Mouse (Mus musculus) T-cell, adult 2 months (primary cell): ENCODE results near the gene Syt16.

ENCODE experiments used
- DNase-seq: peaks from one replicate; pipeline ENCODE4 v3.0.0; 2022; ENCODE audit warnings: low spot score

The Syt16 gene

DNA sequence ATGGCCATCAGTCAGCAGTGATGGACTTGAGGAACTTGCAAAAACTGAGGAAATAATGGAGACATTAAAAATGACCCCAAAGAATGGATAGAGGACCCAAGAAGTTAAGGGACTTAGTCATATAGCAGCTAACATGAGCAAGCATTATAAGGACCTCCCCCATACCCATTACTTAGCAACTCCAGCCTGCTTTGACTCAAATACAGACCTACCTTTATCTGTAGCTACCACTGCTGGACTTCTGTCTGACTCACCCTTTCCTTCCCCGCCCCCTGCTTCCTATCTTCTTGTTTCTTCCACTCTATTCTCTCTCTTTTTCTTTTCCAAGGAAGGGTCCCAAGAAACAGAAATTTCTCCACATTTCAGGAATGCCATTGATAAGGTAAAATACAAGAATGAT lies 223.2 kb downstream of the Syt16 start:
- no peak for DNase-seq

DNA sequence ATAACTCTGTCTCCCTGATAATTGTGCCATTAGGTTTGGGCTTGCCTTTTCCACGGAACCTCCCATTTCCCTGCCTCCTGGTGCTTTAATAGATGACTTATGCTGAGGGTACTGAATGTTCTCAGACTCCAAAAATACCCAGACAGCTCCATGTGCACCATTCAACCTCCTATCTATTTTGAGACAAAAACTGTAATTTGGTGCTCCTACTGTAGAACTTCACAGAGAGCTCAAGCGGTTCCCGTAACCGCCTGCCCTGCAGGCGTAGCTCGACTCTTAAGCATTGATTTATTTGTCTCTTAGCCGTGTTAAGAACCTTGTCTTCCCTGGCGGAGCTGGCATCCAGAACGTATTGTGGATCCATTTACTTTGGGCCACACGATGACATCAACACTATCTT lies 233.3 kb downstream of the Syt16 start:
- DNase-seq, result no peak

DNA sequence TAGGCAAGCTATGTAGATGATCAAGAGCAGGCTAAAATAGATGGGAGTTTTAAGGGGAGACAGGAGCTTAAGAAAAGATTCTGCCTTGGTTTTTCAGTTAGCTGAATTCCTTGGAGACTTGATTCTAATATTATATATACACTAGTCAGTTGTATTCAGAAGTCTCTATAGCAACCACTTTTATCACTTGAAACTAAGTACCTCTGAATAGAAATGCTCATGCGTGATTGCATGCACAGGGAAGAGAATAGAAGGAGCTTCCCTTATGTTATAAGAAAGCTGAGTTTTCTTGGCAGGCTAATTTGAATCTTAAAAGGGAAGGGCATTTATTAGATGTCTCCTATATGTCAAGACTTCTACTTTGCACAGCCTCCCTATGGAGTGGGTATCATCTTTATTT lies 235.4 kb downstream of the Syt16 start:
- no peak for DNase-seq

DNA sequence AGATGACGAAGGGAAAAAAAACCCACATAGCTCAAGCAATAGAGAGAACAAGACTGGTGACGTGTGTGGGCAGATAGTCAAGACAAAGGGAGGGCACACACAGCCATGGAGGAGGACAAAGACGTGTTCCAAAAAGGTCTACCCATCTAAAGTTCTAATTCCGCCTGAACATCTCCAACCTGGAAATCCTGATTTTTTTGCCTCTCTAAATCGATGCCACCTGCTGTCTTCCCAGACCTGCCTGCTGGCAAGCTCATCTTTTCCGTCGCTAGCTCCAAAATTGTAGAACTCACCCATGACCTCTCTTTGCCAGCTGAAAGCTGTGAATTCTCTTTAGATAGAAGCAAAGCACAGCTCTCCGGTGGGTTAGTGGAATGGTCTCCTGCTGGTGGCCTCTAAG lies 238.7 kb downstream of the Syt16 start:
- DNase-seq, result no peak

DNA sequence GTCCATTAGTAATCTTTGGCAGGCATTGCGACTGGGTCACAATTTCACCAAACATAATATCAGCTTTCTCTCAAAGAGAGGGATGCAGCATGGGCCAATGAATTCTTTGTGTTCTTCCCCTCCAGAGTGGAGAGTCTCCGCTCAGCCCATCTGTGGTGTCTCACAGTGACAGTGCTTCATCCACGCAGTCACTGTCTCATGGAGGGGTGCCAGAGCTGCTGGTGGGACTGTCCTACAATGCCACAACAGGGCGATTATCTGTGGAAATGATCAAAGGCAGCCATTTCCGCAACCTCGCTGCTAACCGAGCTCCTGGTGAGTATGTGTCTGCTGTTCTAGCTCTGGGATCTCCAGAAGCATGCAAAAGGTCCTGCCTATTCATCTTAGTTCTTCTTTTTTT lies 240.6 kb downstream of the Syt16 start:
- DNase-seq, result no peak

DNA sequence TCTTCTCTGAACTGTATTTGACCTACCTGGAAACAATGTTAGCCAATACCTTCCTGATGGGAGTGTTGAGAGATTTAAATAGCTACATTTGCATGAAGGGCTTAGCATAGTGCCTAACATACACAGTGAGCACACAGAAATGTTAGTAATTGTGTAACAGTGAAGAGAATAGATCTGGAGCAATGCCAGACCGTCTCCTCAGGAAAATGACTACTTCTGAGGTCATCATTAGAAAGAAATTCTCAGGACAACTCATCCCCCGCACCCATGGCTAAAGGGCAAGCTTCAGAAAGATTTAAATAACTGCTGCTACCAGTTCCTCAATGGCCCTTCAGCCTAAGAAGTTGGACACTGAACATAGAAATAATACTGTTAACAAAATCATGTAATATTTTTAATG lies 241.3 kb downstream of the Syt16 start:
- no peak for DNase-seq

DNA sequence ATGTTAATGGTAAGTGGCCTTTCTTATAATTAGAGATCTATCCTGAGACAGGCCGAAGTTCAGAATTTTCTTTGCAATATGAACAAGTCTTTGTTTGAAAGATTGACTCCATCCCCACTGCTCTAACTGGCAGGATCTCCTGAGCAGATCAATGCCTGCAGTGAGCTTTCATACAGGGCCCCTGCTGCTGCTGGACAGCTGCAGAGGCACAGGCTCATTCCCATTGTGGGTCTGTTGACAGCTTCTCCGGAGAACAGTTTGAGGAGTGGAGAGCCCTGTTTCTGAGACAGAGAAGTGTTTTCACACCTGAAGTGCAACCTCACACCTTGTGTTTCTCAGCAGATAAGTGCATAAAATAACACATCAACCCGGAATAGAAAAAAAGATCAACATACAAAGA lies 267.4 kb downstream of the Syt16 start:
- DNase-seq, result no peak

DNA sequence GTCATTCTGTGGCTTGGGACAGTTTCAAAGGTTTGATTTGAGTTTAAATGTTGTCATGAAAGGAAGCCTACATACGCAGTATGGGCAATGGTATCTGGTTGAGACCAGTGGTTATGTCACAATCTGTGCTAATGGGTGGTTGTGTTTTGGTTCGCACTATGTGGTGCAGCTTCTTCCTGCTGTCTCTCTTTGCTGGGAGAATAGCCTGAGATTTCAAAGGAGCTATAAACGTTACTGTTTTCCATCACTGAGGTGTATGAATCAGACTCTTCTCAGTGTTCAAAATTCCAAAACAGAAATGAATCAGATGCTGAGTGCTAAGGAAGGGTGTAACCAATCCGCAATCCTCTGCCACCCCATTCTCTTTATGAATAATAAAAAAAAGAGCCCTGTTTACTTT lies 269.6 kb downstream of the Syt16 start:
- DNase-seq, result no peak

DNA sequence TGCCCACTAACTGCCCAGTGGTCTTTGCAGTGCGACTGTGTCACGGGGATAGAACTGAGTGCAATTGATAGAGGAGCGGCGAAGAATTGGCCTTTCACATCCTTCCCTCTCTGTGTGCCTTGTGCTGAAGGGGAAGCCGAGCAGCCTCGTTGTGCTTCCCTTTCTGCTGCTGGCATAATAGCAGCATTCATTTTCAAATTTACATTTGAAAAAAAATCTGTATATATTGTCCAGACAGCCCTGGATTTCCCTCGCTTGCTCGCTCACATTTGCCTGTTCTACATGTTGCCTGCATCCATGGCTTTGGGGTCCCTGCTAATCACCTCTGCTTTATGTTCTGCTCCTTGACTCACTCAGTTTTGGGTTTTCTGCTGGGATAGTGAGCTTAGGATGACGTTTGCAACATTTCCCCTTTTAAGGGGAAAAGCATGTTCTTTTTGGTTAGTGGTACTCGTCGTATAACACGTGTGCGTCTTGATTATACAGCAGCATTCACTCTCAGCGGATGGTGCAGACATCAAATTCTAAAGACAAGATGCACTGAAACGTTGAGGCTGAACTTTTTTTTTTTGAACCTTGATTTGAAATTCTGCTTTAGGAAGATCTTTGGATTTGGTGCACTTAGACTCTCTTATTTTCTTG lies 271.3 kb downstream of the Syt16 start:
- DNase-seq, result no peak

DNA sequence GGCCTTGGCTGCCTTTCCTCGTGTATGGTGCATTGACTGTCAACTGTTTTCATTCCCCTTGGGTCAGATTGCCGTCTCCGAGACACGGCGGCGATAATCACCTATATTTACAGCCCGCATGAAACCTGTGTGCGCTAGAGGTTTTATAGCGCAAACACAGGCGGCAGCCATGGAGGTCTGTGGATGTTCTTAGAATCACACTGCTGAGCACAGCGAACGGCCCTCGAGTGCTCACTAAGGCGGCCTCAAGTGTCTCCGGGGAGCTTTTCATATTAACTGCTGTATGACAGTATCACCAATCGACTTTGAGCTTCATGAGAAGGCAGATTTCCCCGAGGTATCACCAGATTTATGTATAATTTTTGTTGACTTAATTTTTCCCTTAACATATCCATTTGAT lies 275.1 kb downstream of the Syt16 start:
- DNase-seq, result no peak

DNA sequence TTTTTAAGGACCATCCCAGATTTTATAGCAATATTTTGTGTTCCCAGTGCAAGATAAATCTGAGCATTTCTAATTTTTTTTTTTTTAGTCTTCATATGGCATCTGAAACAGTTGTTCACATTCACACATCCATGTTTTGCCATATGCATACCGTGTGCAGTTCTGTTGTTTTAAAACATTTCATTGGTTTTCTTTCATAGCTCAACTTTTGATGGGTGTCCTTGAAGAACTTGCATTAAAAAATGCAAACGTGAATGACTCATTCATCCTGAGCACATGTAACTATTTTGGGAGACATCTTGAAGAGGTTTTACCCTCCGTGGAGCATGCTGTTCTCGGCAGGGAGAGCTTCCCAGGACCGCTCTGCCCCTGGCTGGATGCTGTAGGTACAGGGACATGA lies 279.8 kb downstream of the Syt16 start:
- DNase-seq, result no peak

DNA sequence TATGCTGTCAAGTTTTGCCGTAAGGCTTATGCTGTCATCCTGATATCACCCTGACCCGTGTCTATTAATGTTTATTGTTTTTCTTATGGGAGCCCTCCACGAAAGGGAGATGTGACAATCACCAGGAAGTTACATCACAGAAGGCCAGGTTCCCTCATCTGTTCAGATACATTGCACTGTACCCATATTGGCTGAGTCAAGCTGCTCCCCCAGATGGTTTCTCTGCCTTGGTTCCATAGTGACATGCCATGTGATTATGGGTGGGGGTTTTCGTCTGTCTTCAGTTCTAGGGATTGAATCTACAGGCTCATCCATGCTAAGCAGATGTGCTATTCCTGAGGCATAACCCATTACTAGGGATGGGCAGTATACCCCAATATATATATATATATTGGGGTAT lies 283.9 kb downstream of the Syt16 start:
- DNase-seq, result no peak

DNA sequence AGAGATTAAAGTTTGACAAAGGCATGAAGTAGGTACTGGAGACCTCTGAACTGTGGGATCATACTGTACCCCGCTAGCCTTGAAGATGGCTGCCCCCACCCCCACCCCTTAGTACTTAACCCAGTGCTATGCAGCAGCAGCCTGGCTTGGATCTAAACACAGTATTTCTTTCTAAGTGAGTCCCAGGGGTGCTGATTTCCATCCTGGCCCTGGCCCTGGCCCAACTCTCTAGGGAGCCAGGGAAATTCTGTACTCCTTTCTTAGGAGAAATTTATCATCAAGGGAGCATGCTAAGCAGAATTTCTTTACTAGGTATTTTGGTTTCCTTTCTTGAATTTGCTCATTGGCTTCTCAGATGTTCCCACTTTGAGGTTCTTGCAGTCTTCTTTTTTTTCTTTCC lies 285.4 kb downstream of the Syt16 start:
- no peak for DNase-seq

DNA sequence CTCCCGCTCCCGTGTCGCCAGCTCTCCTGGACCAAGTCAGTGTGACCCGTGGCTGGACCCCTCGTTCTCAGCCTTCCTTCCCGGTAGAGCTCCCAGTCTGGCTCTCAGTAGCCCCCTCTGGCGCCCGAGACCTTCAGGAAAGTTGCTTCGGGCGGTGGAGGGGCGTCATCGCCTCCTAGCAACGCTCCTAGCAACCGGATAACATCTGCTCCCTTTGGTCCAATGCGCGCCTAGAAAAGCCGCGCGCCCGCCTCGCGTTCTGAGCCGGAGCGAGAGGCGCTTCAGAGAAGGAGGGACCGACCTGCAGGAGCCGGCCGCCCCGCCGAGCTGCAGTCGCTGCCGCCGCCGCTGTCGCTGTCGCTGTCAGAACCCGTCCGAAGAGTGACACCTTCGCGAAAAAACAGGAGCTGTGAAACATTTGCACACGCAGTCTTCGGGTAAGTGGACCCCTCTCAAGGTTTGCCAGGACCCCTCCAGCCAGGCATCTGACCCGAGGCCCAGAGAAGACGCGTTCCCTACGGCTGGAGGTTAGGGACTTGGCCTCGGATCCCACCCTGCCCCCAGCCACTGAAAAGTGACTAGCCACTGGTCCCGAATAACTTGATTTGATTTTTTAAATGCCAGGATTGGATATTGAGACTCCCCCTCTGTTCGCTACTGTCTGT lies 286.7 kb downstream of the Syt16 start:
- no peak for DNase-seq

DNA sequence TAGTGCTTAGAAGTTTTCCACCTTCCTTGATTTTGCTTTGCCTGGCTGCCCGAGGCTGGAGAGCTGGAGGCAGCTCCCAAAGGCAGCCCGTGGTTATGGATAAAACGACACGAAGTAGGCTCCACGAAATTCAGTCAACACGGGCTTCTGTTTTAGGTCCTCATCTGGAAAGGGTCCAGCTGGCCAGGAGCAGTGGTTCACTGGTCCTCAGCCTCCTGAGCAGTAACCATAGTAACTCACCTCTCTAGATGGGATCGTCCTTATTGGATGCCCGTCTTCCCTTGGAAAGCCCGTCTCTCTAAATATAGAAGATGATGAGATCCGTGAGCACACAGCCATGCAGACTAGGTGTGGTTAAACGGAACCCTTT lies 287.2 kb downstream of the Syt16 start:
- DNase-seq, result no peak

DNA sequence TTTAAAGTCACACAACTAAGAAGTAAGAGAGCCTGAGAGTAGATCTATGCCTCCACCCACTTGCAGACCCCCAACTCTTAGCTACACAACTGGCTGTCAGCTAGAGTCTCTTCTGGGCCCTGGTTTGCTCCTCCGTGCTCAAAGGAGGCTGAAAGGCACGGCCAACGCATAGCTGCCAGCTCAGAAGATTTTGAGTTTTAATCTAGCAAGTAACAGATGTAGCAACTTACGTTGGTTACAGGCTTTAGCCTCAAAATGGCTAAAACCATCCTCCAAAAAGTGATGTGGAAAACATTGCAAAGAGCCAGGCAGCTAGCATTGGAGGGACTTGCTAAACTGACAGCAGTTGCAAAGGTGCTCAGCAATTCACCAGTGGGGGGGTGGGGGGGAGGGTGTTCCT lies 293.5 kb downstream of the Syt16 start:
- DNase-seq, result no peak

DNA sequence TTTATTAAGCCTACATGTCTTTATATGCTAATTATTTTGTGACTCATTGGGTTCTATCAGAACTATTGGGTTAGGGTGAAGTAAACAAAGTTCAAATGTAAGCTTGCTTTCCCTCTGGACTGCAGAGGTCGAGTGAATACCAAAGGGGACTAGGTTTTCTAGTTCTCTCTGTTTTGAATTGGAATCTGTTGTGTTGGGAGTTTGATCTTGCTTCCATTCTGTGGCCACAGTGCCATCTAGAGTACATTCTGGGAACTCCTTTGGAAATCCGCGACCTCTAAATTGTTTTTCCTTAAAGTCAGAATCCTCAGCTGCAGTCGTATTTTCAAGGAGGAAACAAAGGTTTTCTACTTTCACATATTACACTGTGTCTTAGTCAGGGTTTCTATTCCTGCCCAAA lies 296.2 kb downstream of the Syt16 start:
- DNase-seq, result no peak

DNA sequence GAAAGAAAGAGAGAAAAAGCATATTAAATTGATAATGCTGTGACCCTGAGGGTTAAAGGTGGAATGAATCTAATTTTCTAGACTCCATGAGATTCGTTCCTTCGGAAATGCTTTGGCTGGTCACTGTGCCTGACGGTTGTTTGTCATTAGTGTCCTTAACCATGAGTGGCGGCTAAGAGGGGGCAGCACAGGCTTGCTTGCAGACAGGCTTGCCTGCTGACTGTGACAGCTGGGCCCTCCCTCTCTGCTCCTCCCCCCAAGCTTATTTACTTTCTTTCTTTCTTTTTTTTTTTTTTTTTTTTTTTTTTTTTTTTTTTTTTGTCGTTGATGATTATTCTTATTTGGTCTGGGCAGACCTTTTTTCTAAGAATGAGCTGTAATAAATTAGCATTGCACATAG lies 298.9 kb downstream of the Syt16 start:
- no peak for DNase-seq

DNA sequence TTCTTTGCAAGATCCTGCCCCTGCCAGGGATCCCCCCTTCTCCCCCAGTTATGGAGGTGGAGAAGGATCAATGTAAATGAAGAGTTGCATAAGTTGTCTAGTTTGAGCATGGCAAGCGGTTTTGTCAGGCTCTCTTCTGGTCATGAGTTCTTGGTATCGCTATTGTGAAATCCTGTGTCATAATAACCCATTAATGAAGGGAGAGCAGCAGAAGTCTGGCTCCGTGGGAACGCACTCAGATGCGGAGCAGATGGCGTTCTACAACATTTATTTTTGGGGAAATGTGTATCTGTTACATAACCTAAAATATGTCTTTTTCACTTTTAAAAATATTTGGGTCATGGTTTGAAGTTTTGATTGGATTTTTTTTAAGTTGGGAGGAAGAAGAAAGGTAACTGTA lies 304.1 kb downstream of the Syt16 start:
- no peak for DNase-seq

DNA sequence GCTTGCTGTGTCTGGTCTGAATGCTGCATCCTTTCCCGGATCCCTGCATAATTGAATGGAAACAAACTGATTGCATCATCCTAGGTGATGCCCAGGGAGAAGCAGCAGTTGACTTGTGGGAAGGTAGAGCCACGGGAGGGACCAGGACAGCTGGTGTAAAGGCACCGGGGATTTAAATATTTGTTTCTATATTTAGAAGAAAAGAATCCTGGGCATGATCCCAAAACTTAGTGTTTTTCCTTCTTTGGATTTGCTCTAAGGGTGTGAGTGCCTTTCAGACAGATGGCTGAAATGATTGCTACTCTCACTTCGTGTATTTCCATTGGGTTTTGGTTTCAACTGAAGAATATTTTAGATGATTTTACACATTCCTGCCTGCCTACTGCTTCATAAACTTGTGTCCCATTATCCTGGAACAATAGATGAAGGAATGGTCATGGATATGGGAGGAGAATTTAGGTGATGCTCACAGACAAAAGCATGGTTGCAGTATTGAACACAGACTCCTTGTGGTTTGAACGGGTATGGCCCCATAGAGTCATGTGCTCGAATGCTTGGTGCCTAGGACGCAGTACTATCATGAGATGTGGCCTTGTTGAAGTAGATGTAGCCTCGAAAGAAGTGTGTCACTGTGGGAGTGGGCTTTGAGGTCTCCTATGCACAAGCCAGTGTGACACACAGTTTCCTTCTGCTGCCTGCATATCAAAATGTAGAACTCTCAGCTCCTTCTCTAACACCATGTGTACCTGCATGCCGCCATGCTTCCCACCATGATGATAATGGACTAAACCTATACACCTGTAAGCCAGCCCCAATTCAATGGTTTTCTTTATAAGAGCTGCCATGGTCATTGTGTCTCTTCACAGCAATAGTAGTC lies 306.2 kb downstream of the Syt16 start:
- DNase-seq, result no peak

DNA sequence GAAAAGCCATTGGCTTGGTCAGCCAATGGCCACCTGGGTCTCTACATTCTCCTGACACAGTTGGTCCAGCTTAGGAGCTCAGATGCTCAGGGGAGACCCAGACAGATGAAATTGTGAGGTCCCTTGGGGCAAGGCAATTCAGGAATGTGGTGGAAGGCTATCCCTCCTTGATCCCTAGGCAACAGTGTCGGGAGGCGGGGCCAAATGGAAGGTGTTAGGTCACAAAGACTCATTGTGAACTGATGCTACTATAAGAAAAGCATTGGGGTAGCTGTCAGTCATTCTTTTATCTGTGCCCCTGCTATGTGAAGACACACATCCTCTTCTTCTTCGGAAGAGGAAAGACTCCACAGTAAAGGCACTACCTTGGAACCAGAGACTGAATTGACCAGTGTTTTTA lies 315.1 kb downstream of the Syt16 start:
- no peak for DNase-seq

DNA sequence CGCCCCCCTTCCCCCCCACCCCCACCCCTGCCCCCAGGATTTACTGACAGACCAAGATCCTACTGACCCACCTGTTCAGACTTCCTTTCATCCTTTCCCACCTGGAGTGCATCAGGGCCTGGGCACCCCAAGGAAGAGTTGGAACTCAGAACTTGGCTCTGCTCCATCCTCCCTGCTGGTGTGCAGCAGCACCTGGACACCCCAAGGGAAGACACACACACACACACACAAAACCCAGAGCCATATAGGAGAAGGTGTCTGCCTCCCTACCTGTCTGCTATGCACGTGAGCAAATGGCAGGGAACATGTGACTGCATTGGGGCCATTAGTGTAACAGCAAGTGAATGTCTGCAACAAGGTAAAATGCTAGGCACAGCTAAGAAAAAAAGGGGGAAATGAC lies 317.8 kb downstream of the Syt16 start:
- no peak for DNase-seq

DNA sequence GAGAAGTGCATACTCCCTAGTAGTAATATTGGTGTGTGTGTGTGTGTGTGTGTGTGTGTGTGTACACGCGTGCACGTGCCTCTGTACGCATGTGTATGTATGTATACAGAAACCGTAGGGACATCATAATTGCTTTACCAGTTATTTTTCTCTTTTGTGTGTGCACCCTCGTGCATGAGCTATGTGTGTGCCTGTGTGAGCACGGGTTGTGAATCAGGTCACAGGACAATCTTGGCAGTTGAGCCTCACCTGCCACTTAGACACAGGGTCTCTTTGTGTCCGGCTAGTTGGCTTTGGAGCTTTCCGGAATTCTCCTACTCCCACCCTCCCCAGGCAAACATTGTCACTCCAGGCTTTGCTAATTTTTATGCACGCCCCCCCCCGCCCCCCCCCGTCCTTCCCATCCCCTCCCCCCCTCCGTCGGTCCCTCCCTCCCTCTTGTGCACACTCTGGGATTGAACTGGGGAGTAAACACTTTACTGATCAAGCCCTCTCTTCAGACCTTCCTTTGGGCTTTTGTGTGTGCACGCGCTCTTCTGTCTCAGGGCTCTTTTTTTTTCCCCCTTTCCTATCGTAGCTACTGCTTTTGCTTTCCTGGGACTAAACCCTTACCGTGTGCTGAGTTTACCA lies 319.0 kb downstream of the Syt16 start, which contains the start of gene Gm11042:
Gene Gm11042, minus strand, starts transcription at position 51 of the 630 bp plus-strand sequence.
- no peak for DNase-seq
